Mouse (Mus musculus) stomach, postnatal 0 days (tissue): ENCODE measurements at regions not wholly inside any gene's neighbourhood (a gene's known extent, or its start where the extent isn't known, plus 50 kb on each side); places are given as distances from the start of the nearest gene placed in this dataset.

Experiments
- ATAC-seq: fragments of 200-750 bp; cut with Nextera tagmentation; 2 replicates; pipeline ENCODE4 v1.8.0; 2017; ENCODE audit not compliant: low FRiP score, low TSS enrichment
- DNase-seq: peaks from one replicate; pipeline ENCODE4 v3.0.0-alpha.2; 2016; ENCODE audit warnings: low spot score
- H3K27ac ChIP-seq: fragments of 300-500 bp; sonication (generic); replicated peaks from 2 replicates; pipeline ENCODE4 v1.5.1; 2014; ENCODE audit warnings: mild to moderate bottlenecking, control low read depth
- H3K27me3 ChIP-seq: fragments of 300-500 bp; sonication (generic); 2 replicates; pipeline ENCODE4 v1.6.1; 2014; ENCODE audit warnings: low read length; ENCODE audit not compliant: control insufficient read depth, insufficient read depth
- H3K36me3 ChIP-seq: fragments of 300-500 bp; sonication (generic); 2 replicates; pipeline ENCODE4 v1.6.1; 2014; ENCODE audit warnings: low read length, mixed read lengths; ENCODE audit not compliant: control insufficient read depth, insufficient read depth
- H3K4me1 ChIP-seq: fragments of 300-500 bp; sonication (generic); replicated peaks from 2 replicates; pipeline ENCODE4 v1.6.1; 2014; ENCODE audit warnings: antibody characterized with exemption; ENCODE audit not compliant: control insufficient read depth, insufficient read depth
- H3K4me2 ChIP-seq: fragments of 300-500 bp; sonication (generic); replicated peaks from 2 replicates; pipeline ENCODE4 v1.6.1; 2014; ENCODE audit warnings: low read depth, mild to moderate bottlenecking, control low read depth, moderate library complexity
- H3K4me3 ChIP-seq: fragments of 300-500 bp; sonication (generic); 2 replicates; pipeline ENCODE4 v1.5.1; 2014; ENCODE audit warnings: low read depth, low read length, control low read depth
- H3K9ac ChIP-seq: fragments of 300-500 bp; sonication (generic); 2 replicates; pipeline ENCODE4 v1.6.1; 2014; ENCODE audit warnings: mild to moderate bottlenecking, low read length, control low read depth, mixed read lengths
- H3K9me3 ChIP-seq: fragments of 300-500 bp; sonication (generic); 2 replicates; pipeline ENCODE4 v1.6.1; 2016; ENCODE audit warnings: low read length; ENCODE audit not compliant: control insufficient read depth
- CTCF ChIP-seq: IDR thresholded peaks from 2 replicates; pipeline ENCODE4 v1.5.1; 2016; ENCODE audit warnings: antibody characterized with exemption, low read depth, mild to moderate bottlenecking, moderate library complexity
- EP300 ChIP-seq: optimal IDR thresholded peaks from 2 replicates; pipeline ENCODE3; 2016; ENCODE audit warnings: antibody characterized with exemption
- WGBS: fragments of 180-500 bp; shearing (Covaris S2); extraction: QIAGEN DNeasy Blood & Tissue Kit; methylation state at CpG from one replicate; pipeline ENCODE4 v1.1.7; 2014; 5-methylcytosine and 5-hydroxymethylcytosine counted together

GRCm38 (mm10) chr2:79137694-79138171 lies 117.5 kb upstream of the Itga4 start:
- ATAC-seq, result no peak
- 23% methylated on average over 6 of the region's 6 CpGs for WGBS
- H3K9ac ChIP-seq, result no peak overlapping the region
- H3K27me3 ChIP-seq, result no peaks in the 10 kb centered on the region
- no peaks in the 10 kb centered on the region for H3K4me1 ChIP-seq
- H3K4me2 ChIP-seq, result no peak overlapping the region
- TF ChIP-seq EP300 (no peak), CTCF (no peak)
- no peak overlapping the region for H3K27ac ChIP-seq
- no peaks in the 10 kb centered on the region for H3K9me3 ChIP-seq
- H3K36me3 ChIP-seq, result no peaks in the 10 kb centered on the region
- DNase-seq, result no peak
- H3K4me3 ChIP-seq, result no peak overlapping the region

- H3K4me1 ChIP-seq, result no peaks in the 10 kb centered on the region; the same call in none of the 2 replicates
- no peak overlapping the region for H3K4me3 ChIP-seq
- H3K4me2 ChIP-seq, result no peak overlapping the region
- no peak for TF ChIP-seq EP300
- TF ChIP-seq CTCF, result no peak
- WGBS, result 74% methylated on average over 8 of the region's 8 CpGs
- H3K27me3 ChIP-seq, result no peaks in the 10 kb centered on the region
- no peak overlapping the region for H3K27ac ChIP-seq
- ATAC-seq (no peak), DNase-seq (no peak)
- H3K36me3 ChIP-seq, result no peaks in the 10 kb centered on the region
- no peaks in the 10 kb centered on the region for H3K9me3 ChIP-seq
- no peak overlapping the region for H3K9ac ChIP-seq
Observed at GRCm38 (mm10) chr2:79138368-79139109, 116.7 kb upstream of the Itga4 start.

DNA sequence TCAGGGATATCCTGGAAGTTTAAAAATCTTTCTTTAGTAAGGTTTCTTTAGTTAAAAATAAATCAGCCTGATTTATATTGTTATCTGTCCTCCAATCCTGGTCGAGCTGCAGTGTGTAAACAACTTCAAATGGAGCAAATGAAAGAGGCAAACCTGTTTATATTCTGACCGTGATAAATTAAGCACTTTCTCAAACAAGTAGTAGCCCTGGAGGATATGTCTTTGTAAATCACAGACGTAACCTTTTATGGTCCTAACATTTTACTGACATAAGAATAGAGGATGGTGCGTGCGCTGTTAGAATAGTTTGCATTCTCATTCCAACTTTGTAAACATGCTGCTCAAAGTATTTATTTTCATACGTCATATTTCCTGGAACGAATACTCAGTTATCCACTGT lies 113.3 kb upstream of the Itga4 start:
- WGBS, result 13% methylated on average over 7 of the region's 7 CpGs
- Histone ChIP-seq H3K4me1 (no peaks in the 10 kb centered on the region; the same call in none of the 2 replicates), H3K36me3 (no peaks in the 10 kb centered on the region), H3K27me3 (no peaks in the 10 kb centered on the region), H3K9ac (no peak overlapping the region), H3K9me3 (no peaks in the 10 kb centered on the region), H3K4me3 (no peak overlapping the region), H3K27ac (no peak overlapping the region), H3K4me2 (no peak overlapping the region)
- ATAC-seq (peak; percentile 32; the same call in 1 of the 2 replicates), DNase-seq (no peak)
- no peak for TF ChIP-seq CTCF
- TF ChIP-seq EP300, result no peak

GRCm38 (mm10) chr2:79143196-79143595 lies 112.0 kb upstream of the Itga4 start:
- Histone ChIP-seq H3K27ac (no peak overlapping the region), H3K36me3 (no peaks in the 10 kb centered on the region), H3K9me3 (no peaks in the 10 kb centered on the region), H3K4me3 (no peak overlapping the region), H3K27me3 (no peaks in the 10 kb centered on the region), H3K4me2 (no peak overlapping the region), H3K4me1 (no peaks in the 10 kb centered on the region; the same call in none of the 2 replicates), H3K9ac (no peak overlapping the region)
- ATAC-seq (no peak), DNase-seq (no peak)
- TF ChIP-seq EP300 (no peak), CTCF (no peak)
- WGBS, result 67% methylated on average over 3 of the region's 3 CpGs

GRCm38 (mm10) chr2:79145897-79146296 lies 109.3 kb upstream of the Itga4 start:
- ATAC-seq, result no peak
- Histone ChIP-seq H3K27me3 (no peaks in the 10 kb centered on the region), H3K4me2 (no peak overlapping the region), H3K36me3 (no peaks in the 10 kb centered on the region), H3K4me3 (no peak overlapping the region), H3K4me1 (no peaks in the 10 kb centered on the region; the same call in none of the 2 replicates), H3K9me3 (no peaks in the 10 kb centered on the region), H3K27ac (no peak overlapping the region), H3K9ac (no peak overlapping the region)
- no peak for TF ChIP-seq CTCF
- TF ChIP-seq EP300, result no peak
- WGBS, result 78% methylated on average over 1 of the region's 1 CpGs
- DNase-seq, result no peak

- WGBS, result 86% methylated on average over 4 of the region's 4 CpGs
- H3K4me3 ChIP-seq, result no peak overlapping the region
- no peaks in the 10 kb centered on the region for H3K27me3 ChIP-seq
- no peak for DNase-seq
- no peaks in the 10 kb centered on the region for H3K9me3 ChIP-seq
- no peak overlapping the region for H3K9ac ChIP-seq
- no peaks in the 10 kb centered on the region; the same call in none of the 2 replicates for H3K4me1 ChIP-seq
- TF ChIP-seq CTCF (no peak), EP300 (no peak)
- no peak overlapping the region for H3K27ac ChIP-seq
- no peak overlapping the region for H3K4me2 ChIP-seq
- ATAC-seq, result no peak
- no peaks in the 10 kb centered on the region for H3K36me3 ChIP-seq
Observed at GRCm38 (mm10) chr2:79146563-79146962, 108.7 kb upstream of the Itga4 start.
